Mouse (Mus musculus) heart, adult 2 months (tissue): ENCODE measurements around the gene Tsga10ip. TPM values are rescaled to one million over a fixed set of nuclear protein-coding genes. Genes with fewer than 3 reads are reported as not detected.

Experiments used
- DNase-seq, 2 experiments: peaks; one replicate each; pipeline ENCODE4 v3.0.0; 2021
- H3K27ac ChIP-seq: fragments of 200-600 bp; 2 replicates; pipeline ENCODE4 v1.8.1; 2022
- H3K27me3 ChIP-seq: fragments of 200-500 bp; 2 replicates; pipeline ENCODE4 v1.6.1; 2012; ENCODE audit warnings: mild to moderate bottlenecking, low read length, inconsistent platforms, mixed read lengths; ENCODE audit not compliant: control insufficient read depth, insufficient read depth
- H3K36me3 ChIP-seq: fragments of 200-500 bp; 2 replicates; pipeline ENCODE4 v1.6.1; 2012; ENCODE audit warnings: low read length, inconsistent platforms; ENCODE audit not compliant: control insufficient read depth, insufficient read depth
- H3K4me1 ChIP-seq: fragments of 200-500 bp; 2 replicates; pipeline ENCODE4 v1.6.1; 2011; ENCODE audit warnings: low read length; ENCODE audit not compliant: control insufficient read depth, insufficient read depth
- H3K4me3 ChIP-seq: fragments of 200-600 bp; 2 replicates; pipeline ENCODE4 v1.8.1; 2022
- H3K79me2 ChIP-seq: fragments of 200-500 bp; replicated peaks from 2 replicates; pipeline ENCODE4 v1.6.1; 2012; ENCODE audit warnings: mild to moderate bottlenecking, inconsistent platforms, low read length, moderate library complexity, mixed read lengths; ENCODE audit not compliant: control insufficient read depth, insufficient read depth
- H3K9ac ChIP-seq: fragments of 200-500 bp; 2 replicates; pipeline ENCODE4 v1.6.1; 2012; ENCODE audit warnings: low read depth, mild to moderate bottlenecking, control low read depth, inconsistent platforms, low read length, mixed read lengths
- CTCF ChIP-seq: fragments of 200-600 bp; IDR thresholded peaks from 2 replicates; pipeline ENCODE4 v1.8.1; 2022; ENCODE audit warnings: antibody characterized with exemption, mild to moderate bottlenecking, moderate library complexity
- EP300 ChIP-seq: fragments of 200-500 bp; IDR thresholded peaks from 2 replicates; pipeline ENCODE4 v1.6.1; 2011; ENCODE audit warnings: low read depth, low read length, control low read depth; ENCODE audit not compliant: insufficient read depth
- POLR2A ChIP-seq: fragments of 200-500 bp; IDR thresholded peaks from 2 replicates; pipeline ENCODE4 v1.6.1; 2011; ENCODE audit warnings: mild to moderate bottlenecking, low read depth, low read length, control low read depth; ENCODE audit not compliant: insufficient read depth
- WGBS: fragments of 180-500 bp; shearing (Covaris S2); methylation state at CpG from one replicate; pipeline ENCODE4 v1.1.7; 2018; 5-methylcytosine and 5-hydroxymethylcytosine counted together
- intact Hi-C: fragments of 180-260 bp; cut with DNase I; formaldehyde crosslinking; loops from one replicate; pipeline ENCODE4 v1.15.1; 2025
- polyA plus RNA-seq: library from polyadenylated mRNA; depleted of rRNA; stranded (reverse); fragments of >200 nt; gene quantifications from 2 replicates; pipeline ENCODE4 v1.2.3, GENCODE M21; 2012
- total RNA-seq, 2 experiments: library from RNA; stranded (reverse); gene quantifications; 2 replicates each; pipeline ENCODE4 v1.2.3; 2021

Tsga10ip gene
- total and polyA plus RNA-seq, 3 experiments = 0.08 to 0.52 (median 0.39) TPM

DNA sequence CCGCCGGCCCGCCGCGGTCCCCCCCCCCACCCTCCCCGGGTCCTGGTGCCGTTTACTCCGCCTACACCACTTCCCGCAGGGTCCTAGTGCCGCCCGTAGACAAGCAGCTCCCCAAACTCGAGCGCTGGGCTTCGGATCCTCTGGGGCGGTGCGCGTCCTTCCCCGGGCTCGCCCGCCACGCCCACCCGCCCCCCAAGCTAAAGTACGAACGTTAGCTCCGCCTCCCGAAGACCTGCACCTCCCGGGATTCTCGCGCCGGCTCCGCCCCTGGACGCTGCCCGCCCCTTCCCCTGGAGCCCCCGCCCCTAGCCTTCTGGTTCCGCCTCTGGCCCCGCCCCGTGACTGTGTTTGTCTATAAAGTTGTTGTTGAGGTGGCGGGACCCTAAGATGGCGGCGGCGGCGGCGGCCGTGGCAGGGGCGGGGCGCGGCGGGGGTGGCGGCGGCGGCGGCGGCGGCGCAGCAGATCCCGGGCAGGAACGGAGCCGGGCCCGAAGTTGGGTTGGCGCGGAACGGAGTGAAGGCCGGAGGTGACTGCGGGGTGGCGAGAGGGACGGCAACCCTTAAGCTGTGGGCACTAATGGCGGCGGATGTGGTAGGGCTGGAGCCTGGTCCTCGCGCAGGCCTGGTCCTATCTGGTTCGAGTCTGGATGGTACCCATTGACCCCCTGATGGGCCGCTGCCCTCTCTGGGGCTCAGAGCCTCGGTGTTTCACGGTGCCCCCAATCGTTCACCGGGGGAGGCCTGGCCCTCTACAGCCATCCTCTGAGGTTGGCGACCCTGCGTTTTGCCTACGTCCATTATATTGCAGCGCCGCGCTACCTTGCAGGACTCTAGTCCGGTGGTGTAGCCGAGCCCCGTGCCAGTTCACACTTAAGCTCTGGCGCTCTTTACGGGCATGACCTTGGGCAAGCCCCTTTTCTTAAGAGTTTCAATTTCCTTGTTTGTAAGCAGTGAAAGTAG, 22.7 kb upstream of the Tsga10ip start, which contains the start of the genes Drap1 and AI837181:
Drap1 (minus strand) TSS at position 198 of the 960 bp plus-strand sequence.
AI837181 (plus strand) TSS at position 363 of the 960 bp plus-strand sequence.
- Histone ChIP-seq H3K4me1 (peaks cover 15% of the 10 kb centered on the region), H3K27ac (peak within 1 kb of the TSS; percentile 97), H3K27me3 (no peaks in the 10 kb centered on the region), H3K36me3 (peaks cover 2% of the 10 kb centered on the region), H3K79me2 (peaks cover 6% of the 10 kb centered on the region; the same call in 1 of the 2 replicates), H3K4me3 (peak within 1 kb of the TSS; percentile 95), H3K9ac (peak within 1 kb of the TSS; percentile 96)
- peak; percentile 93 to 94 for DNase-seq
- intact Hi-C loops = loop anchor here (1.0 to 2.0 kb wide), 2 partner anchors 36 to 63 kb away; partner anchors contain the start of genes Mus81 and Sart1
- TF ChIP-seq EP300 = no peak
- 0 out of 2 replicates have a peak, but pooled peaks have one; percentile 4 for TF ChIP-seq POLR2A
- TF ChIP-seq CTCF = no peak
- WGBS = under 1% methylated on average over 84 of the region's 87 CpGs

DNA sequence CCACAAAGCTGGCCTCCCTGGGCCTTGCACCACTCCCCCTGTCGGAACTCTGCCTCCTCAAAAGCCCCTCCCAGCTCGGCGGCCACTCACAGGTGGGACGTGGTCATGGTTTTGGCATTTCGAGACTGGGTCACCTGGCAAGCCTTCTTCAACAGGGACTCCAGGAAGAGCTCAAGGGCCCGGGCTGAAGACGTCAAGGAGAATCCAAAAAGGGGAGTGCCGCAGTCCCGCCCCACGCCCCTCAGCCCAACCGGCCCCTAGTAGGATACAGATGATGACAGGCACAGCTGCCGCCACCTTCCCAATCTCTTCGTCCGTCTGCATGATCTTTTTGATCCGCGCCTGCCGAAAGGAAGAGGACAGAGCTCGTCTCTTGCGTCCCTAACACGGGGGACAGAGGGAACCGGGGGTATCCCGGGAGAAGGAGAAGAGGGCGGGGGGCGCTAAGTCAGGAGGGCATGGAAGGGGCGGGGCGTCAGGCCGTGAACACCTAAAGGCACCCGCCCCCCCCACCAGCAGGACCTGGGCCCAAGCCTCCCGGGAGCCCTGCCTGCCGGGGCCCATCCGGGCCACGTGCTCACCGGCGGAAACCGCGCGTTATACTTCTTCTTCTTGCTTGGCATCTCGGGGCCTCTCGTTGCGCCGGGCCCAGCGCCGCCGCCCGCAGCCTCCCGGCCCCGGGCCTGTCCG, 21.9 kb upstream of the Tsga10ip start:
- Histone ChIP-seq H3K4me3 (peak overlapping the region; percentile 92), H3K36me3 (peaks cover 7% of the 10 kb centered on the region), H3K27me3 (no peaks in the 10 kb centered on the region), H3K9ac (peak overlapping the region; percentile 80), H3K79me2 (peaks cover 6% of the 10 kb centered on the region; the same call in 1 of the 2 replicates), H3K4me1 (peaks cover 15% of the 10 kb centered on the region), H3K27ac (peak overlapping the region; percentile 90)
- DNase-seq = no peak
- 0 out of 2 replicates have a peak, but pooled peaks have one; percentile 9 for TF ChIP-seq POLR2A
- TF ChIP-seq CTCF = no peak
- TF ChIP-seq EP300 = no peak
- intact Hi-C loops = loop anchor here (2.0 kb wide), 1 partner anchor 35 kb away; the partner anchor contains the start of gene Sart1
- WGBS = under 1% methylated on average over 42 of the region's 48 CpGs

DNA sequence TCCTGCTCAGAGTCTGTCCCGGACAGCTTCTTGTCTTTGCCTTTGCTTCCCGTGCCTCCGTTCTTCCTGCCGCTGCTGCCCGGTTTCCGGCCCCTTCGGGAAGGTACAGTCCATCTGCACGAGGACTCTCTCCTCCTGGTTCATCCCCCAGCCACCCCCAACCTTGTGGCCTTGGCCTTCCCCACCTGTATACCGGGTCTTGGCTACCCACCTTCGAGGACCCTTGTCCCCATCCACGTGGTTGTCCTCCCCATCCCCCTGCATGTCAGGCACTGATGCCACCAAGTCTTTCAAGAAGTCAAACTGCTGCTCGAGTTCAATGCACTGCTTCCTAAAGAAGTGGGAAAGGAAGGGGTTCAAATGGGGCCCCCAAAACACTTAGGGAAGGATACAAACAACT, 21.2 kb upstream of the Tsga10ip start:
- peak; percentile 22 to 50 for DNase-seq
- peak overlapping the region; percentile 92 for H3K4me3 ChIP-seq
- peaks cover 15% of the 10 kb centered on the region for H3K4me1 ChIP-seq
- peak overlapping the region; percentile 90 for H3K27ac ChIP-seq
- peaks cover 7% of the 10 kb centered on the region for H3K36me3 ChIP-seq
- intact Hi-C loops = no loop called here
- peak overlapping the region; percentile 80 for H3K9ac ChIP-seq
- no peak for TF ChIP-seq CTCF
- 0 out of 2 replicates have a peak, but pooled peaks have one; percentile 28 for TF ChIP-seq POLR2A
- TF ChIP-seq EP300 = no peak
- 52% methylated on average over 12 of the region's 12 CpGs for WGBS
- H3K27me3 ChIP-seq = no peaks in the 10 kb centered on the region
- peaks cover 6% of the 10 kb centered on the region; the same call in 1 of the 2 replicates for H3K79me2 ChIP-seq

DNA sequence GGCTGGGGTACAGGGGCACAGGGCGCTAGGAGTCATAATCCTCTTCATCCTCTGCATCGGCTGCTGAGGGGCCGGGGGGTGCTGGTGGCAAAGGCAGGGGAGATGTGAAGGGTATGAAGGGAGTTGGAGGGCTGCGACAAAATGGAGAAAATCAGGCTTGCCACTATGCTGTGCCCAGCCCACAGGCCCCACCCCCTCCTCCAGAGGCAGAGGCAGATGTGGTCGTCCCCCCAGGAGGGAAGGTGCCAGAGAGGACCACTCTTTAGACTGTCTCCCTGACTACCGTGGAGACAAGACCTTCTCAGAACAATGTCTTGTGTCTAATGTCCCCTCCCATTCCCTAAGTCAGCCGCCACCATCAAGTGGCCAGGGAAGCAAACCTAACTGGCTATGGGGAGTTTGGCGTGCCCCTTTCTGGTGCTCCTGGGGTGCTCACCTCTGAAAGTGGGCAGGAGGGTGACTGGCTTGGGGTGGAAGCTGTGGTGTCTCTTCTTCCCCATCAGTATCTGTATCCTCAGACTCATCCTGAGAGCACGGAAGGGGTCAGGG, 20.6 kb upstream of the Tsga10ip start:
- 77% methylated on average over 9 of the region's 9 CpGs for WGBS
- no peak for DNase-seq
- Histone ChIP-seq H3K36me3 (peaks cover 7% of the 10 kb centered on the region), H3K79me2 (peaks cover 6% of the 10 kb centered on the region; the same call in 1 of the 2 replicates), H3K4me3 (no peak overlapping the region), H3K27me3 (no peaks in the 10 kb centered on the region), H3K27ac (peak overlapping the region; percentile 90; the same call in 1 of the 2 replicates), H3K9ac (peak overlapping the region; percentile 9), H3K4me1 (peaks cover 16% of the 10 kb centered on the region)
- intact Hi-C loops = no loop called here
- TF ChIP-seq EP300 (0 out of 2 replicates have a peak, but pooled peaks have one; percentile 34), CTCF (no peak)

DNA sequence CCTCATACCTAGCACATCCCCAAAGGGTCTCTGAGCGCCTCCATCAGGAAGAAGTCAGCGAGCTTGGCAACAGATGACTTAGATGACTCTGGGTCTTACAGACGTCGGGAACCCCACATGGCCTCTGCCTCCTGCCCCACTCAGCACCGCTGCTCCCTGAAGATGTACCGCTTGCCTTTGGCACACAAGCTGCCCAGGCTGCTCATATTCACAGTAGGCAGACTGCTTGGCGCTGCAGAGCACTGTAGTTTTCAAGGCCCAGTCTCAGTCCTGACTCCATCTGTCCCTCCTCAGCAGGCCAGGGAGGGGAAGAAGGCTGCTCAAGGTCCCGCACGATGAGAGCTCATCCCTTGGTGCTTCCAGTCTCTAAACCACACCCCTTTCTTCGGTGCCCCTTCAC, 19.9 kb upstream of the Tsga10ip start:
- Histone ChIP-seq H3K9ac (no peak overlapping the region), H3K4me3 (no peak overlapping the region), H3K4me1 (peaks cover 17% of the 10 kb centered on the region), H3K27me3 (no peaks in the 10 kb centered on the region), H3K27ac (no peak overlapping the region), H3K36me3 (peaks cover 11% of the 10 kb centered on the region), H3K79me2 (peaks cover 6% of the 10 kb centered on the region; the same call in 1 of the 2 replicates)
- intact Hi-C loops = no loop called here
- TF ChIP-seq EP300 (0 out of 2 replicates have a peak, but pooled peaks have one; percentile 7), CTCF (no peak), POLR2A (peak; percentile 19; the same call in 1 of the 2 replicates)
- WGBS = 78% methylated on average over 10 of the region's 10 CpGs
- no peak for DNase-seq
